Mouse (Mus musculus): ENCODE measurements around the gene Nell2.

The Nell2 gene

DNA sequence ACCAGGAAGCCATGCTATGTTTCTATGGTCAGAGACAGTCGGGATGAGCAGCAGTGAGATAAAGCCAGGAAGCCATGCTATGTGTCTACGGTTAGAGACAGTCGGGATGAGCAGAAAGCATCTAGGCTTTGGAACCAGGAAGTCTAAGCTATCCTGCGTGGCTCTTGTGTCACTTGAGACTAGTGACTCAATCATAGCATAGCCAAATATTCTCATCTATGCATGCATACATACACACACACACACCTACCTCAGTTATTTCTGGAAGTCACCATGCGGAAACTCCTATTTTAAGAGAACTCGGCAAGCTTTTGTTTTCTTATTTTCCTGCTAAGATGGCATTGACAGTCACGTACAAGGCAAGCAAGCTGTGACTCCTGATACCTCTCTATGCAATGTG lies 457.5 kb downstream of the Nell2 start:
- no peak for DNase-seq

DNA sequence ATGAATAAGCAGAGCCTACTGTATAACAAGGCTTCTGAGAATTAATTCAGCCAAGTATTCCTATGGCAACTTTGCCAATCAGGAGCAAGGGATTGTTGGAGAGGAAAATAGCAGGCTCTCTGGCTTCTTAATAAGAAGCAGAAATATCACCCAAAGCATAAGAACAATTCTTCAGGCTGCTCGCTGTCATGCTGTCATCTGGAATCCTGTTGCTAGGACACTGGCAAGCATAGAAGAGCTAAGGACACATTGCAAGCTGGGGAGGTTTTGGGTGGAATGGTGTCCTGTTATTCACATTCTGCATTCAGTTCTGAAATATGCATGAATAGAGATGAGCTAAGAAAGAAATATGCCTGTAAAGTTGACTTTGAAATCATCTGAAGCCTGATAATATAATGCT lies 459.6 kb downstream of the Nell2 start:
- DNase-seq: no peak

DNA sequence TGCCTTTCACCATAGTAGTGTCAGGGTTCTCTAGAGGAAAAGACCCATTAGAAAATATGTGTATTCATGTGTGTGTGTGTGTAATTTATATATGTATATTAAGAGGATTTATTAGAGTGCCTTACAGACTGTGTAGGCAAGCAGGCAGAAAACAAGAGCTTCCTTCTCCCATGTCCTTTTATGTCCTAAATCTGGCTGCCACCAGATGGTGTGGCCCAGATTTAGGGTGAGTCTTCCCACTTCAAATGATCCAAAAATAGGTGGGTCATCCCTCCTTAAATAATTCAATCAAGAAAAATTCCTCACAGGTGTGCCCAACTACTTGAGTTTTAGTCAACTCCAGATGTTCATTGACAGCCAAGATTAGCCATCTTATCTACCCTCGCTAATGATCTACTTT lies 460.3 kb downstream of the Nell2 start:
- no peak for DNase-seq

DNA sequence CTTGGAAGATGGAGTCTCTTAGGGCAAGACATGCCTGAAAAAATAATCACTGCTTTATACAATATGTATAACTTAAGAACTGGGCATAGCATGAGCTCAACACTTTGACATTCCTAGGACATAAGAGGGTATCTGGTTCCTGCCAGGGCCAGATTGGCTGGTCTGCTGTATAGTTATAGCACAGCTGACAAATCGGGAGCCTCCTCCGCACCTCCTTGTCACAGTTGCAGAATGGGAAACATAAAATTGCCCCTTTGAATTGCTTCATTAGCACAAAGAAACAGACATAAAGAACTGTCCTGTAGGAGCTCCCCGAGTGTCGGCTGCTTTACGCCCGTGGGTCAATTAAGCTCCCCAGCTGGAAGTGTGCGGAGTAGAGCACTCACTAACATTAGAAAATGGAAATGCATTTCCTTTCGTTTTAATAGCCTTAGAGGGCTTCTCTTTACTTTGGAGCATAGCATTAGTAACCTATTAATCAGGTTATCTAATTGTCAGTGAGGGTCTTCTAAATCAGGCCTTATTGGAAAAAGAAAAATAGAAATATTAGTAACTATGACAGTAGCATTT lies 473.2 kb downstream of the Nell2 start:
- DNase-seq: no peak

DNA sequence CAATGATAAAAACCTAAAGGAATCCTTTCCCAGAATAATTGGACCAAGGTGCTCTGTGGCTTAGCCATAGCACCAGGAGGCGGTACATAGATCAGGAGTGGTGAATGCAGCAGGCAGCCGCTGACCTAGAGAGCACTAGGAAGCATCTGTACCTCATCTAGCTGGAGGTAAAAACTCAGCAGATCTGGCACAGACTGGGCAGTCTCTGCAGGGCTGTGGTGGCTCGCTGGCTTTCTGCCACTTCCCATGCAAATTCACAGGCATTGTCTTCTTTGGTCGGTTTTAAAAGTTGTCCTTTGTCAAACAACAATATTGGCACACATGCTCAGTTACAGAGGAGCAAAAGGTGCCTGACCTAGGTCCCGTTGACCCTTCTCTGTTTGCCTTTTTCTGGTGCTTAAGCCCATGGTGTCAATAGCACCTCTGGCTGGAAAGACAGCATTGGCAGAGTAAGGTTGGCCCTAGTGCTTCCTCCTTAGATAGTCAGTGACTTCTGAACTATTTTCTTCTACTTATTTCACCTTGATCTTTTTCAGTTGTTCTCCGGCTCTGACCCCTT lies 479.1 kb downstream of the Nell2 start:
- no peak for DNase-seq

DNA sequence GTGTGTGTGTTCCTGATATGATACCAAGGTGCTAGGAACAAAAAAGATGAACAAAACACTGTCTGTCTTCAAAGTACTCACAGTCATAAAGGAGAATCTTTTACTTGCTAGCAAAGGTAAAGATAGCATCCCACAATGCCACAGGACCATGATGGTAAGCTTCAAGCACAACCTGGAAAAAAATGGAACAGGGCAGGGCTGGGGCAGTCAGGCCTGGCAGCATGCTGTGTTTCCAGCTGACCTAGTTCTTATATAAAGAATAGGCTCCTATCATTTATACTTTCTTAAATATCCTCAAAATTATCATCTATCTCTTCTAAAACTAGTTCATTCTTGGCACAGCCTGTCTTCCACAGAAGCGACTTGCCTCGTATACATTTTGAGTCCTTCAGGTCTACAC lies 480.9 kb downstream of the Nell2 start:
- DNase-seq: no peak

DNA sequence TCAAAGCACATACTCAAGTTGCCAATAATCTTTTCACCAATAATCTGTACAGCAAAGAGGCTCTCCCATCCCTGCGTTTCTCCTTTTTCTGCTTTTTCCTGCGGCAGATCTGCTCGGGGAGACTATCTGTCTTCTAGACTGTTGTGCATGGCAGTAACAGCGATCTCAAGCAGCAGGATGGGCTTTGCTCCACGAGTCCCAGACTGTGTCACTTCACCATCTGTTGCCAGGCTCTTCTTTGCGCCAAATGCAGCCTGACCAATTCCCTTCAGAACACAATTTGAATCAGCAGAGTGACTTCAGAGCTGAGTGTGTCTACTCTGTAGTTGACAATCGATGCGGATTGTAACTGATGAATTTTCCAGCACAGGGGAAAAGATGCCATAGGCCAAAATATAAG lies 484.3 kb downstream of the Nell2 start:
- no peak for DNase-seq

DNA sequence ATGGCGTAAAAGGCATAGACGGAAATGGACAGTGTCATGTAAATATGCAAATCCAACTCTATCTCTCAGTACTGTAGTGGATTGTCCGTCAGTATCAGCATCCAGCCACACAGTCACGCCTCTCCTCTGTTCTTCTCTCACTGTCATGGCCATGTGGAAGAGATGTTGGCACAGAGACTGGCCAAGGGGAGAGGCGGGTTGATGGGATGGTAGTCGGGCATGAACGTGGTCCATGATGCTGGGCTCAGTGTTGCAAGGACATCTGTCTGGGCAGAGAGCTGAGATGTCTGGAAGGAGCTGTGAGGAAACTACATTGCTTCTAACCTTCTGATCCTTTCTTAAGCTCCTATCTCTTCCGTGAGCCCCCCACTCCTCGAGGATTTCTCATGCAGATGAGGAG lies 485.9 kb downstream of the Nell2 start:
- DNase-seq: no peak

DNA sequence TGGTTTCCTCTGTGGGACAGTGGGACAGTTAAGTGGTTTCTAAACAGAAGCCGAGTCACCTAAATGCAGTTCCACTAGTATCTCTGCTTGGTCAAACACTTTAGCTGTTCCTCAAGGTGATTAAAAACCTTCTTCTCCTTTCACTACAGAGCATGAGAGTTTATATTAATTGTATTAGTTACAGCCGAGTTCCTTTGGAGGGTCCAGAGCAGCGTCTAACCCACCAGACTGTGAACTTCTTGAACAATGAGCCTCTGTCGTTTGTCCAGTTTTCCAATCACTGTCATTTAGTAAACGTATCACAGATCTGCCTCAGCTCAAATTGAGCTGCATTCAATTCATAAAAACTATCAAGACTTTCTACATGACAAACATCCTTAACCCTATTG lies 498.9 kb downstream of the Nell2 start:
- DNase-seq: no peak

DNA sequence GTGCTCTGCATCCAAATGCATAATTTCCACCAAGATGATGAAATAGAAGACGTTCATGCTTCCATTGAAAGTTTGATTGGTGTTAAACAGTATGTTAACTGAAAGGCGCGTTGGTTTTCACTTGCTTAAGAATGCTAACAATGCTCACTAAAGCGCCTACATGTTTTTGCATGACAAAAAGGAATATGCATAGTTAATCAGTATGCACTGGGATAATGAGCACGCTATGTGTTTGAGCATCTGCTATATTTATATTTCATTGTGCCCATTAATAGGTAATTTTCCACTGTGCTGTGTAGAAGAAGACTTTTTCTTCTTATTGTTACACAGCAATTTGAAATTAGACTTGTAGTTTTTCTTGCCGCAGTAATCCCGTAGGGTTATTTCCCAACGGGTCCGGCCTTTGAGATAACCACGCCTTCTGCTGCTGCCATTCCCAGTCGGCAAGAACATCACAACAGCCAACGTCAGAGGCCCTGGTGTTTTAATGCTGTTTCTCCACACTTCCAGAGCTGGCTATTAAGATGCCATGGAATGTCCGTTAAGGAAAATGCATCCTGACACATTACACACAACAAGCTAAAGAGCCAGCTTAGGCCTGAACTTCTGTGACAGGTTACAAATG lies 499.4 kb downstream of the Nell2 start:
- no peak for DNase-seq
